Mouse (Mus musculus) adrenal gland, postnatal 14 days (tissue): ENCODE results near the gene Dnhd1. TPM values are rescaled to one million over a fixed set of nuclear protein-coding genes. Genes with fewer than 3 reads are reported as not detected.
"Not testable (repeated sequence)": the region's sequence is repeated elsewhere in the genome, so short reads cannot be mapped to it uniquely, and the experiment has no call there.

Source experiments
- DNase-seq: peaks from one replicate; pipeline ENCODE4 v3.0.0; 2021; ENCODE audit warnings: mixed read lengths
- total RNA-seq: library from RNA; stranded (reverse); gene quantifications from 2 replicates; pipeline ENCODE4 v1.2.3, GENCODE M21; 2021

Dnhd1 gene
- total RNA-seq, 1 experiment from 2014 or later = 2.0 TPM

DNA sequence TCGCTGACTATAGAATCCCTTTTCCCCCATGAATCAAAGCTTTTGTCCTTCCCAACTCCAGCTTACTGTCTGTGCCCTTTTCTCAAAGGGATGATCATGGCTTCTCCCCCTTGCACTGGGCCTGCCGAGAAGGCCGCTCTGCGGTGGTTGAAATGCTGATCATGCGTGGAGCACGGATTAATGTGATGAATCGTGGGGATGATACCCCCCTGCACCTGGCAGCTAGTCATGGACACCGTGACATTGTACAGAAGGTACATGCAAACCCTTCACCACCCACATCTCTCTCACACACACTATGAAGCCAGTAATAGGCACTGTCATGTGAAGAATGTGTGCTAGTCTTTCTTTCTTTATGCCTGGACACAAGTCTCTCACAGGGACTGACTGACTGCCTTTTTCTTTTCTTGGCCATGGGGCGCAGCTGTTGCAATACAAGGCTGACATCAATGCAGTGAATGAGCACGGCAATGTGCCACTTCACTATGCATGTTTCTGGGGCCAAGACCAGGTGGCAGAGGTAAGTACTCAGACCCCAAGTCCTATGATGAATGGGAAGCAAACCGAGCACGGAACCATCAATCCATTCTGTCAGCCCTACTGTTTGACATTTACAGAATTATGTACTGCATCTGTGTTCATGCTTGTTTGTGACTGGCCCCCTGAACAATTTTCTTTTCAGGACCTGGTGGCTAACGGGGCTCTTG is 89.6 kb downstream of the Dnhd1 start:
- DNase-seq = no peak

DNA sequence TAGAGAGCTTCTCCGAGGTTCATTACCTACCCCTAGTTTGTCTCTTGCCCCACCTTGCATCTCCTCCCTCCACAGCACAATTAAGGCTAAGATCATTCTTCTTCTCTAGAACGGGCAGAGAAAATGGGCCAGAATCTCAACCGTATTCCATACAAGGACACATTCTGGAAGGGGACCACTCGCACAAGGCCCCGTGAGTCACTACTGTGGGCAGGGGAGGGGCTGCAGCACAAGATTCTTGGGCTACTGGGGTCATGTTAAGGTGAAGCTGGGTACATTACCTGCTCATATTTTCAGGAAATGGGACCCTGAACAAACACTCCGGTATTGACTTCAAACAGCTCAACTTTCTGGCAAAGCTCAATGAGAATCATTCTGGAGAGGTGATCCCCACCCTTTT is 90.2 kb downstream of the Dnhd1 start:
- DNase-seq = no peak

DNA sequence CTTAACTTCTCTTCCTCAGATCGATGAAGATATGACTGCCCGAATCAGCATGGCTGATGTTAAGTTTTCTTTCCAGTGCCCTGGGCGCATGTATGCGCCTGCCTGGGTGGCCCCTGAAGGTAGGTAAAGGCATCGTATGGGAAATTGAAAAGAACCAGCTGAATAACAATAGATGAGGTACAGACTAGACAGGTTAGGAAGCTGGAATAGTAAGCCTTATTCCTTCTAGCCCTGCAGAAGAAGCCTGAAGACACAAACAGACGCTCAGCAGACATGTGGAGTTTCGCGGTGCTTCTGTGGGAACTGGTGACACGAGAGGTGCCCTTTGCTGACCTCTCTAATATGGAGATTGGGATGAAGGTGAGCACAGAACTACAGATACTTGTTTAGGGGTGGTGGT is 91.4 kb downstream of the Dnhd1 start:
- no peak for DNase-seq

DNA sequence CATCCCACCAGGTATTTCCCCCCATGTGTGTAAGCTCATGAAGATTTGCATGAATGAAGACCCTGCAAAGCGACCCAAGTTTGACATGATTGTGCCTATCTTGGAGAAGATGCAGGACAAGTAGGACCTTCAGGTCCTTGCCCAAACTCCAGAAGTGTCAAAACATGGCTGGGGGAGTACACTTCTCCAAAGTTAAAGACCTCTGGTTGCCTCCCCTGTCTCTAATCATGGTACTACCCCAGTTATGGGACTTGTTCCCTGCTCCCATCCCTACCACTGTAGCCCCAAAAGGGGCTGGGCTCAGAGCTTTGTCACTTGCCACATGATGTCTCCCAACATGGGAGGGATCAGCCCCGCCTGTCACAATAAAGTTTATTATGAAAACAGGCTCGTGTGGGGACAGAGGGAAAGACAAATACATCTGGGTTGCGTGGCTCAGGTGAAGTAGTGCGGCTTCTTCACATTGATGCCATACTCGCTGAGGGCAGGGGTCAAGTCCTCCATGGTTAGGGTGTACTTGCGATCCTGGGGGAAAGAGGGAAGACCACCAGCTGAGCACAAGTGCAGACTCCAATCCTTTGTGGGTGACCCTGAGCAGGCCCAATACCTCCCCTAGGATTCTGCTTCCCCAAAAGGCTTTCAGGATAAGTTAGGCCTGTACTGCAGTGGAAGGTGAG is 92.0 kb downstream of the Dnhd1 start:
- not testable (repeated sequence) for DNase-seq

DNA sequence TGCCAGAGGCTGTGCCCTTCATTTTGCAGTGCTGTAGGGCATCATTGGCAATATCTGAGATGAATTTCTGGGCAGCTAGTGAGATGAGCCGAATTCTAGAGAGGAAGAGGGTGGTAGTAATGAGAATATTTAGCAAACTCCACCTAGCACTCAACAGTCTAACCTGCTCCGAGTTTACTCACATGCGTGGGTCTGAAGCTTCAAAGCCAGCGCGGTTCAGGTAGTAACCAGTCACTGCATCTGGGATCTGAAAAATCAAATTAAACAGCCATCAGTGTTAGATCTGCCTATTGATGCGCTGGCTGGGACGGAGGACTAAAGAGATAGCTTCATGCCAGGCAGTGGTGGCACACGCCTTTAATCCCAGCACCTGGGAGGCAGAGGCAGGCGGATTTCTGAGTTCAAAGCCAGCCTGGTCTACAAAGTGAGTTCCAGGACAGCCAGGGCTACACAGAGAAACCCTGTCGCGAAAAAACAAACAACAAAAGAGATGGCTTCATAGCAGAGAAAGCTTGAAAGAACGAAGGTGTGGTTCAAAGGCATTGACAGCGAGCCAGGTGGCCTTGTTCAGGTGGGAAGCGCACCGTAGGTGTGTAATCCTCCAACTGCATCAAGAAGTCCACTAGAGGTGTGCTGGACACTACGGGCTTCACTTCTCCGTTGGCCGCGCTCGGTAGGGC is 92.8 kb downstream of the Dnhd1 start:
- DNase-seq = not testable (repeated sequence)

GRCm38 (mm10) chr7:105743926-105744590 is 93.4 kb downstream of the Dnhd1 start, which contains the start of gene Taf10:
TSS of gene Taf10 (minus strand) at chr7:105744361.
- peak; percentile 93 for DNase-seq

DNA sequence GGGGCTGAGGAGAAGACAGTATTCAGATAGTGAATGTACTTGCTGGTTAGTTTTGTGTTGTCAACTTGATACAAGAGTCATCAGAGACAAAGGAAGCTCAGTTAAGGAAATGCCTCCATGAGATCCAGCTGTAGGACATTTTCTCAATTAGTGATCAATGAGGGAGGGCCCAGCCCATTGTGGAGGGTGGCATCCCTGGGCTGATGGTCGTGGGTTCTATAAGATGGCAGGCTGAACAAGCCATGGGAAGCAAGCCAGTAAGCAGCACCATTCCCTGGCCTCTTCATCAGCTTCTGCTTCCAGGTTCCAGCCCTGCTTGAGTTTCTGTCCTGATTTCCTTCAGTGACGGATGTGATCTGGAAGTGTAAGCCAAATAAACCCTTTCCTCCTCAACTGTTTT is 97.1 kb downstream of the Dnhd1 start:
- DNase-seq = no peak

- DNase-seq = peak; percentile 94
Observed at GRCm38 (mm10) chr7:105751491-105752433, 101.1 kb downstream of the Dnhd1 start, which contains the start of gene Tpp1. TSS of gene Tpp1 (minus strand) at chr7:105752235.

DNA sequence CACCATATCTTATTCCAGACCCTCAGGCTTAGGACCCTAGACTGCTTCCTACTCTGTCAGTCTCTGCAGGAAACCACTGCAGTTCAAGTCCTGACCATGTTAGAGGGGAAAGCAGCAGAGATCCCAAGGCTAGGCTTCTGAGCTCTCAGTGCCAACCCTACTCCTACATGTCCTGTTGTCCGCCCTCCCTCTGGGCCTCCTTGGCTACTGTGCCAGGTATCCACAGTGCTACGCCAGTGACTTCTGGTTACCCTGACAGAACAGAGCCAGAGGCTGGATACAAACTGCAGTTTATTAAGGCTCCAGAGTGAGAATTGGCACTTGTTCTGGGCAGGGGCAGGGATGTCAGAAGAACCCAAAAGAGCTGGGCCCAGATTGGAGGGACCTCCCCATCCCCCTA is 102.1 kb downstream of the Dnhd1 start:
- DNase-seq = peak; percentile 33

GRCm38 (mm10) chr7:105753281-105753680 is 102.7 kb downstream of the Dnhd1 start:
- DNase-seq = no peak

DNA sequence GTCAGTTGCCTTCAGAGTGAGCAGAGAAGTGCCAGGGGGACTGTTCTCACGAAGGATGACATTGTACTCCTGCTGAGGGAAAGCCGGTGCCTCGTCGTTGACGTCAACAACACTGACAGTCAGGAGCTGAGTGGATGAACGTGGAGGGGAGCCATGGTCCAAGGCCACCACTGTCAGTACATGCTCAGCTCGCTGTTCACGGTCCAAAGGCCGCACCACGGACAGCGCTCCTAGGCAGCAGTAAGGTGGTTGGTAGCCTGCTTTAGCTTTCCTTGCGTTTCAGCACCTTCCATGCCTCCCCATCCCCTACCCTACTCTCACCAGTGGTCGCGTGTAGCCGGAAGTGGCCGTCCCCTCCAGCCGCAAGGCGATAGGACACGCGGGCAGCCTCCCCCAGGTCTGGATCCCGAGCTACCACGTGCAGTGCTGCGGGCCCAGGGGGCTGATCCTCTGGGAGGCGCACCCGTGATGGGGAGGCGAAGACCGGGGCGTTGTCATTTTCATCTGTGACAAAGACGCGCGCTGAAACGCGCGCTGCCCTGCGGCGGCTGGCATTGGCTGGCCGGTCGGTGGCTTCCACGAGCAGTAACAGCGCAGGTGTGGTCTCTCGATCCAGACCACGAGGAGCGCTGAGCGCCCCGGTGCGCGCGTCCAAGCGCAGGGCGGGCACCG is 111.3 kb downstream of the Dnhd1 start:
- DNase-seq = peak; percentile 53

DNA sequence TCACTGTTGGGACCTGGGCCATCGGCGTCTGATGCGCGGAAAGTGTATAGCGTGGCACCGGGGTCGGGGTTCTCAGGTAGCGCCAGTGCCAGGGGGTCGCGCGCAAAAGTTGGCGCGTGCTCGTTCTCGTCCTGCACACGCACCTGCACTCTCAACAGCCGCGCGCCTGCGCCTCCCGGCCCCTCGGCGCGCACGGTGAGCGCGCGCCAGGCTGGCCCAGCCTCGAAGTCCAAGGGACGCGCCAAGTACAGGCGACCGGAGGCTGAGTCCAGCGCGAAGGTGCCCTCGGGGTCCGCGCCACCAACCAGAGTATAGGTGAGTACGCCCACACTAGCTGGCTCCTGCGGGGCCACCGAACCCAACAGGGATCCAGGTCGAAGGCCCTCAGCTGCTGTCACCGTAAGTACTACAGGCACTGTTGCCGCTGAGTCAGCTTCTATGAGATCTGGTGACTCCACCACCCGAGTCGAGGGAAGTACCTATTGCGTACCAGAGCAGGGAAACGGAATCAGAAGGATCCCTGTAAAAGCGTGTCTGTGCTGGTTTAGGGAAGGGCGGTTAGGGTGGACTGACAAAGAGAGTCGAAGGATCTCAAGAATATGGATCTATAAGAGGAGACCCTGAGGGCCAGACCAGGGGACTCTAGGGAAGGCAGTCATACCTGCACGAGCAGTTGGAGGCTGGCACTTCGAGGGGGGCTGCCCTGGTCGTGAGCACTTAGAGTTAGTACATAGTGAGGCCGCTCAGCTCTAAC is 112.1 kb downstream of the Dnhd1 start:
- no peak for DNase-seq

DNA sequence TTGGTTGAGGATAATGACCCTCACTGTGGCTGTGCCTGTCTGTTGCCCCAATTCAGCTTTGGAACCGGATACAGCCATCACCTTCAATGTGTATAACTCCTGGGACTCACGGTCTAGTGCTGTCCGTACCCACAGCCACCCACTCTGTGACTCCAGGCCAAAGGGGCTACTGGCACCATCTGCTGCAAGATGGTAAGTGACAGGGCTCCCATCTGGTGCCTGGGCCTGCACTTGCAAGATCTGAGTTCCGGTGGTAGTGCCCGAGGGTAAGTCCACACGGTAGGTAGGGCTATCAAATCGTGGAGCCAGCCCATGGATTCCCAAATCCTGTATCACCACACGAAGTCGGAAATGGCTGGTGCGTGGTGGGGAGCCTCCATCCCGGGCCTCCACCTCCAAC is 113.7 kb downstream of the Dnhd1 start:
- no peak for DNase-seq

DNA sequence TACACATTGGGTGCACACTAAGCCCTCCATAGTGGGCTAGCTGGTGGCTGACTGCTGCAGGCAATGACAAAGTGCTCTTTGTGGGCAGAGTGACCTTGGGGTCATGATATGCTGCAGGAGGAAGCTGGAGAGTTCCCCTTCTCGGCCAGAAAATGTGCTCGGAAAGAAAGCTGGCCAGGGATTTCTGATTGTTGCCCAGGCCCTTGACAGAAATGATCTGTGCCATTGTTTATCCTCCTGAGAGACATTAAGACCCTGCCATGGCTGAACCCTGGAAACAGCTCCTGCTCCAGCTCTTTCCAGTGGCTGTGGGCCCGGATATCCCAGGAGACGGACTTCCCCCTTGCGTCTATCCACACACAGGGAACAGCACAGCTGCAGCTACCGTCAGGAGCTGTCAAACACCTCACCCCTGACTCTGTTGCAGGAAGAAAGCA is 117.1 kb downstream of the Dnhd1 start:
- peak; percentile 50 for DNase-seq

- DNase-seq = peak; percentile 34
Observed at GRCm38 (mm10) chr7:105769959-105770358, 119.3 kb downstream of the Dnhd1 start.

Other genes starting within 250 kb of the Dnhd1 start
- not detected in 2 replicates for gene Cnga4, start 246.3 kb upstream of the Dnhd1 start, total RNA-seq
- not detected in 2 replicates for gene Cckbr, start 225.1 kb upstream of the Dnhd1 start, total RNA-seq
- gene Cavin3, start 168.5 kb upstream of the Dnhd1 start, total RNA-seq = 62.7 and 66.2 TPM in 2 replicates
- 61.5 and 76.3 TPM in 2 replicates for gene Smpd1, start 96.5 kb upstream of the Dnhd1 start, total RNA-seq
- 14.1 and 19.4 TPM in 2 replicates for gene Apbb1, start 69.2 kb upstream of the Dnhd1 start, total RNA-seq
- 31.2 and 508 TPM in 2 replicates for gene Hpx, start 50.7 kb upstream of the Dnhd1 start, total RNA-seq
- gene Trim3, start 17.3 kb upstream of the Dnhd1 start, total RNA-seq = 32.5 and 47.2 TPM in 2 replicates
- 130 and 136 TPM in 2 replicates for gene Timm10b, start 10.8 kb upstream of the Dnhd1 start, total RNA-seq
- gene Arfip2, start 10.4 kb upstream of the Dnhd1 start, total RNA-seq = 58.4 and 68.2 TPM in 2 replicates
- gene Gm45799, start 10.3 kb upstream of the Dnhd1 start, total RNA-seq = 7.3 and 11.9 TPM in 2 replicates
- 133 and 145 TPM in 2 replicates for gene Ilk, start 85.8 kb downstream of the Dnhd1 start, total RNA-seq
- 16.2 and 19.3 TPM in 2 replicates for gene Rrp8, start 86.6 kb downstream of the Dnhd1 start, total RNA-seq
- gene Taf10, start 93.5 kb downstream of the Dnhd1 start, total RNA-seq = 161 and 179 TPM in 2 replicates
- 74.8 and 75.4 TPM in 2 replicates for gene Tpp1, start 101.4 kb downstream of the Dnhd1 start, total RNA-seq
- 11.7 and 14.6 TPM in 2 replicates for gene Dchs1, start 136.8 kb downstream of the Dnhd1 start, total RNA-seq
- gene Mrpl17, start 160.3 kb downstream of the Dnhd1 start, total RNA-seq = 198 and 209 TPM in 2 replicates